Mouse (Mus musculus) megakaryocyte, embryonic 14.5 days (primary cell): ENCODE results near the gene Slc9a6.

Source experiments
- FLI1 ChIP-seq: IDR thresholded peaks from 2 replicates; pipeline ENCODE4 v1.6.1; 2012; ENCODE audit warnings: low read length, inconsistent platforms, mixed read lengths
- GATA1 ChIP-seq: IDR thresholded peaks from 3 replicates; pipeline ENCODE4 v1.6.1; 2012; ENCODE audit warnings: mixed read lengths, low read length, inconsistent platforms, borderline replicate concordance

DNA sequence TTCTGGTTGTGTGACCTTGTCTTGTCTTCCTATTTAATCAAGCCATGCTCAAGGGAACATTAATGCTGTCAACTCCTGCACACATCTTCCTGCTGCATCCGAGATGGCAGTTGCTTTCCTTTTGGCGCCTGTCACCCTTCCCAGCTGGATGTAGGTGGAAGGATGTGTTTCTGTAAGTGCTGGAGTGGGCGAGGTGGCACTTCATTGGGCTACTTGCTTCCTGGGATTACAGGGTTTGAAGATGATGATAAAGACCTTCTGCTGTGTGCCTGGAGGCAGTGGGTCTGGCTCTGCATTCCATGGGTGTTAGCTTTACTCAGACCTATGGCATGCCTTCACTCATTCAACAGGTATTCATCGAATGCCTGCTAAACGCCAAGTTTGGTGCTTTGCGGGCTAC is 68.2 kb downstream of the Slc9a6 start:
- TF ChIP-seq GATA1, result no peak
- no peak for TF ChIP-seq FLI1
